Mouse (Mus musculus) embryo, embryonic 10.5 days (tissue): Measurements from ENCODE around the gene Gsg1l.

Experiments used
- DNase-seq: peaks from one replicate; pipeline ENCODE4 v3.0.0-alpha.2; 2015; ENCODE audit warnings: low spot score

Gsg1l gene

DNA sequence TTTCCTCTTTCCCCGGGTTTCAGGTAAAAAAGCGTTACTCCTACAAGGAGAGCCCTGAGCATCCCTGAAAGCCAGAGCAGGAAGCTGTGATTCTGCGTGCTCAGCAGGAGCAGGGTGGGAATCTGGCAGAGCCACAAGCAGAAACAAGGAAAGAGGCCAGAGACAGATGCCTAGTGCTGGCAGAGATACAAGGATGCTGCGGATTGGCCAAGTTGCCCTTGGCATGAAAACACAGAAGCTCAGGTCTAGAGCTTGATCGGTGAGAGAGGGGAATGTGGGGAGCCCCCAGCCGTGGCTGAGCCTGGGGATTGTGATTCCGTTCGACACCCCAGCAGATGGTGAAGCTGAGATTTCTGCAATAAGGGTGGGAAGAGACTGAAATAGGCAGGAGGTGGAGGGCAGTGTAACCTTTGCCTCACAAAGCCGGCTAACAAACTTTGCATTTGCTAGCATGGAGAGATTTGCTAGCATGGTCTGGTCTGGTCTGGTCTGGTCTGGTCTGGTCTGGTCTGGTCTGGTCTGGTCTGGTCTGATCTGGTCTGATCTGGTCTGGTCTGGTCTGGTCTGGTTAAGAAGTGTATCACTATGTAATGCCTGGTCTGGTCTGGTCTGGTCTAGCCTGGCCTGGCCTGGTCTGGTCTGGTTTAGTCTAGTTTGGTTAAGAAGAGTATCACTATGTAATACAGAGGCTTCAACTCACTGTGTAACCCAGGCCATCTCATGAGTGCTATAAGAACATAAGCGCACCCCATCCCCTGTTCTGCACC lies 50.4 kb downstream of the Gsg1l start:
- DNase-seq = no peak

DNA sequence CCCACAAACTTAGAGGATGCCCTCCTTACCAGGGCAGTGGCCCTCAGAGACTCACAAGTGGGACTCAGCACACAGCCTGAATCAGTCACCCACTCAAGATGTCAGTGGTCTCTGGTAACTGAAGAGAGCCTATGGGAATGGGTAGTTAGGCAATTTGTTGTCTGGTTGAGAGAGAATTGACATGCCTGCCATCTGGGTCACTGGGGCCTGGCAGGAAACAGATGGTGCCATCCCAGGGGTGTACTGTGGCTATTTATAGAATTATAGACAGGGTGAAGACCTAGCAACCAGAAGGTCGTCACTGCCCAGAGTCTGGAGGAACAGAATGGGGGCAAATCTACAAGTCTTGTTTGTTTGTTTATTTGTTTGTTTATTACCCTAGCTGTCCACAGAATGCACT lies 54.8 kb downstream of the Gsg1l start:
- peak; percentile 40 for DNase-seq

DNA sequence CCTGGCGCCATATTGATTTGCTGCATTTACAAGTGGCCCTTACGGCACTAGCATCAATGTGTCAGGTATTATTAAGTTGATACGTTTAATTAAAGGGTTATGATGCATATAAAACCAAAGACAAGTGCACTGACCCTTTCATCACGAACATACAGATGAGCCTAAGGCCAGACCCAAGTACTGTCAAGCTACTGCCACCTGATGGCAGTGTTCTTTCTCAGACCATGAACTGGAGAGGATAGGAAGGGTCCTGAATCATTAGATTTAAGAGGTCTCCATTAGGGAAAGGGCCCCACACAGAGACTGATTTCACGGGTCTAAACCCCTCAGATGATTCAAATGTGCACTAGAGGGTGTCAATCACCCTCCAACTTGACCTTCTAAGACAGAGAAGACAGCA lies 55.6 kb downstream of the Gsg1l start:
- DNase-seq = peak; percentile 39

DNA sequence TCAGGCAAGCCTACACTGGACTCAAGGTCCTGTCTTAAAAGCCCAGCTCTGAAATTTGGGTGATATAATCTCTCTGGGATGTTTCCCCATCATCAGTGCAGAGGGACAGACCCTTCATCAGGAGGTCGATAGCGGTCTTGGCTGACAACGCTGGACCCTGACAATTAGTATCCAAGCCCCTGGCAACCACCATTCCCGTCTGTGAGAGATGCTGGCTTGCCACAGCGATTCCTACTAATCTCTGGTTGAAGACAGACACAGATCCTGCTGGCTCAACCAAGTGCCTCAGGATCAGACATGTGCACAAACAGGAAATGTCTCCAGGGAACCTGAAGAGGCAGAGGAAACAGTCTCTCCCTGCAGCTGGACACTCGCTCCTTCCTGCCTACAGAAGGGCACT lies 62.2 kb downstream of the Gsg1l start:
- no peak for DNase-seq

DNA sequence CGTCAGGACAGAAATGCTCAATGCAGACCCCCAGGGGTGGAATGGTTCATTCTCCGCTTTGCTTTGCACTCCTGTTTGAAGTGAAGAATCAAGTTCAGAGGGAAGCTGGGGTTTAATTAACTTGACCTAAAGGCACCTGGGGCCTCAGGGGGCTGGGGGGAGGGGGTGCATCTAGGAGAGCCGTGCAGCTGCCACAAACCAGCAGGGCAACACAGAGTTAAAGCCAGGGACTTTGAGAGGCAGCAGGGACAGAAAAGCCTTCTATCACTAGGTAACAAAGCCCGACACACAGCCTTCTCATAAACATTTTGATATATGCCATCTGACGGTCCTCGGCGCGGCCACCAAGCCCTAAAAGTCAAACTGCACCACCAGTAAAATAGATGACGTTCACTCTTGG lies 62.9 kb downstream of the Gsg1l start:
- DNase-seq = peak; percentile 24

DNA sequence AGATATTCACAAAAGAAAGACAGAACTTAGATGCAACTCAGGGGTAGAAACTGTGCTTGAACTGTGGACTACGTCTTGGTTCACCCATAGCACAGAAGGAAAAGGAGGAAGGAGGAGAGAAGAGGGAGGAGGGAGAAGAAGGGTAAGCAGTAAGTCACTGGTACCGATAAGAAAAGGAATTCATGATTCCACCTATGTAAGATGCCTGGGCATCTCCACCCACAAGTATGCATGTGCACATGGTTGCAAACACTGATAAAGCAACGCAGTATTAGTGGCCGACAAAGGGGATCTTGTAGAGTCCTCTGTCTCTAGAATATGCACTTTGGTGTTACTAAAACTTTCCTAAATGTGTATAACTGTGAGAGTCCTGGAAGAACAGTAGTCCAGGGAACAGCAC lies 64.8 kb downstream of the Gsg1l start:
- no peak for DNase-seq

DNA sequence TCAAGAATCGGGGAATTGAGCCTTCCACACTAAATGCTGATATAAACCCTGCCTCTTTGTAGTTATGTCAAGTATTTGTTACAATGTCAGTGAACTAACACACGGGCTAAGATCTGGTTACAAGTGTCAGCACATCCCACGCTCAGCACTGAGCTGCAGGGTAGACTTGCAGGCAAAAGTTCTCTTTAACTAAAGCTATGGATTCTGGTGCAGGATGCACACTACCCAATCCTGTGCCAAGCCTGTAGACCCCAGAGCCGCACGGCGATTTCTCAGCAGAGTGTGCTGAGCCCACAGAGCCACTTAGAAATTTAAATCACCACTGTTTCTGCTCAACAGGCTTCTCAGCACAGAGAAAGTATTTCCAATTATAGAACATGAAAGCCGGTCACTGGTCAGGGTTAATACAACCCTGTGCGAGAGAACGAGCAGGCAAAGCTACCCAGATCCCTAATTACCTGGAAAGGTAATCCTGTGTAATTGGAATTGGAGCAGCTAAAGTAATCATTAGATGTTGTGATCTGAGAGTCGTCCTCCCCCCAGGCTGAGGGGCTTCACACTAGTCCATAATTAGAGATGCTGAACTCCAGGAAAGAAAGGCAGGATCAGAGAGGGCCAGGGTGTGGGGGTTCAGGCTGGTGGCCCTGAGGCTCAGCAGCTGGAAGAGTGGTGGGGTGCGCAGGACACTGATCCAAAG lies 69.7 kb downstream of the Gsg1l start:
- DNase-seq = no peak

DNA sequence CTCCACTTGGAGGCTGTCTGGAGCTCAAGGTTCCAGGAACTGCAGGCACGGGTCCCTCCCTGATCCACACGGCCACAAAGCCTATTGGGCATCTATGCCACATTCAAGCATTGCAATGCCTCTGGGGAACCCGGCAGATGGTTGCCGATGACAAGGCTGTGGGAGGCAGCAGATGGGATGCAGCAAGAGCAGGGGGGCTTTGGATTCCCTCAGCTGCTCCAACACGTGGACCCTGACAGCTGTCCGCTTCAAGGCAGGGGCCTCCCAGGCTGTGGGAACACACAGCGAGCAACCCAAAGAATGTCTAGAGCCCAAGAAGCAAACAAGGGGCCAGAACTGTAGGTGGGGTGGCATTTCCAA lies 73.4 kb downstream of the Gsg1l start:
- peak; percentile 55 for DNase-seq

DNA sequence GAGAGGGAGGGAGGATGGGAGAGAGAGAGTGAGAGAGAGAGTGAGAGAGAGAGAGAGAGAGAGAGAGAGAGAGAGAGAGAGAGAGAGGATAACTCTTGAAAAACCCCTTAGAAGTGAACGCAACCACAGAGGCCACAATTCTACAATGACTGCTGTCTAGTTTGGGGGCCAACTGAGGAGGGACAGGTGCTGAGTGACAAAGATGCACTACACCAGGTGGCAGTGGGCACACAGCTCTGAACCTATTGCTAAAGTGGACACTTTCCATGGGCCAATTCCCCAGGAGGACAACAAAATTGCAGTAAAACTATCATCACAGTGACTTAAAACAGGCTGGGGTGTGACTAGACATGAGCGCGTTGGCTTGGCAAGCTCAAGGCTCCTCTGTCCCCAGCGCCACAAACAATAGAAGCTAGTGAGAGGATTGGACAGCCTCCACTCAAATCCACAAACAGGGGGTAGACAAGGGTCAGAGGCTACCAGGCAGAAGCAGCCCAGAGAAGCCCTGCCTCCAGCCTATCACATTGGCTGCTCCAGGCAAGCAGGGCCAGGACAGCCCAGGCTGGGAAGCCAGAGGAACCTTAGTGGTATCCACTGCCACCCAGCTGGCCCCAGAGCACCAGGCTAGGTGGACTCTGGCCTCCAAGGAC lies 73.9 kb downstream of the Gsg1l start:
- DNase-seq = peak; percentile 37

DNA sequence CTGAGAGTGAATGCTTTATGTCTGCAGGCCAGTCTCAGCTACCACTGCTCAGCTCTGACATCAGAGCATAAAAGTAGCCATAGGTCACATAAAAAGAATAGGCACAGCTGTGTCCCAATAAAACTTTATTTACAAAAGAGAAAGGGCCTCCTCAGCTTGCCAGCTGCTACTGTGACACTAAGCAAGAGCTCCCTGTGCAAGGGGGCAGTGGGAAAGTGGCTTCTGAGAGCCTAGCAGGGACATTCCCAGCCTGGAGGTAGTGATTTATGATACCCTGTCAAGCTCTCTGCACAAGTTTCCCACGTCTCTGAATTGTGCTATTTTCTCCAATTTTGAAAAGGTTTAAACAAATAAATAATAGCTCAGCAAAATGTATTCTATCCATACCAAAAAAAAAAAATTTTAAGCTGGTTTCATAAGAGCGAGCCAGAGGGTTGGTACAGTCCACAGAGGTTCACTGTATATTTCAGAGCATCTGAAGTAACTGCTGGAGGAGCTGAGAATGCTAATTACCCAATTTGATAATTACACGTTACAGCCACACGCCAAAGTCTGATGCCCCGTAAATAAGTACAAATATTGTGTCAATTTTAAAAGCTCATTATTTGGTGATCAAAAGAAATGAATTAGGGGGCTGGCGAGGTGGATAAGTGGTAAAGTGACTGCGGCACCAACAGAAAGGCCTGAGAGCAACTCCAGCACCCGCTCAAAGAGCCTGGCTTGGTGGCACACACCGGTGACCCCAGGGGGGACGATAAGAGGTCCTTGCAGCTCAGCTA lies 74.9 kb downstream of the Gsg1l start:
- DNase-seq = peak; percentile 56

DNA sequence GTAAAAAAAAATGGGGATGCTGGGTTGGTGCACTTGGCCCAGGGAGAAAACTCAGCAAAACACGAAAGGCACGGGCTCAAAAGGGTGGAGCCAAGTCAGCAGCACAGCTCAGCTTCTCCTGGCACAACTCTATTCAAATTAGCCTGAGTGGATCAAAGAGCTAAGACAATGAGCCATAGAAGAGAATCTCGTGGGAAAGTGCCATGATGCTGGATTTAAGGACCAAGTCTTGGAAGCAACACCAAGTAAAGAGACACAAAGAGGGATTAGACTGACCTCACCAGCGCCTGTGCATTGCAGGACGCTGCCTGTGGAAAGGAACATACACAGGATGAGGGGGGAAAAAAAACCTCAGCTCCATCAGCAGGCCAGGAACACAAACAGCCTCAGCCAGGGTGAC lies 76.9 kb downstream of the Gsg1l start:
- no peak for DNase-seq

DNA sequence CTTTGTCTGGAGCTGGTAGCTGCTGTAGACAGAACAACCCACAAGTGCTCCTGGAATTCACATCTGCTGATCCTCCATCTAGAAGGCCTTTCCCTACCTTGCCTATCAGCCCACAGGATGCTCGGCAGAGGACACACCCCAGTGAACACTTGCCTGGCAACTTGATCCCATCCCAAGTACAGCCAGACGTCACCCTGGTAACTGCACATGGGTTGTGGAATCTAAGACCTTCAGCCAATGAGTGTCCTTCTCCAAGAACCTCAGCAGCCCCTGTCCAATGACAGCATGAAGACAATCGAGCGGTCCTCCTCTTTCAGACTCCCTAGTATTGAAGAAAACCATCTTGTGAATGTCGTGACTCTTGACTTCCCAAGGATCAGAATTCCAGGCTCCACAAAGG lies 80.5 kb downstream of the Gsg1l start:
- DNase-seq = no peak

DNA sequence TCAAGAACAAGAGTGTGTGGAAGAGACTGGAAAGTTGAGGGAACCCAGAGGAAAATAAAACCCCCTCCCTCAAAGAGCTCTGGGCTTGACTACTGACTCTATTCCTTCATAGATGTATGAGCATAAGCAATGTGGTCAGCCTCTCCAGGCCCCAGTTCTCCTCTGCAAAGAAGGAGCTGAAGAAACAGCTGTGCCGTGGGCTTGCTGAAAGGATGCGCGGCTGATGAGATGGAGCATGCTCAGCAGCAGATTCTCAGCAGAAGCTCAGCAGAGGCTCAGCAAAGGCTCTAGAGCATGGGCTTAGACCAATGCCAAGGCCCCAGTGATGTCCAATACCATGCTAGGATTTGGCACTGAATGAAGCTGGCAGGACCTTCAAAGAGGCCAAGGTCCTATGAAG lies 82.3 kb downstream of the Gsg1l start:
- DNase-seq = no peak

DNA sequence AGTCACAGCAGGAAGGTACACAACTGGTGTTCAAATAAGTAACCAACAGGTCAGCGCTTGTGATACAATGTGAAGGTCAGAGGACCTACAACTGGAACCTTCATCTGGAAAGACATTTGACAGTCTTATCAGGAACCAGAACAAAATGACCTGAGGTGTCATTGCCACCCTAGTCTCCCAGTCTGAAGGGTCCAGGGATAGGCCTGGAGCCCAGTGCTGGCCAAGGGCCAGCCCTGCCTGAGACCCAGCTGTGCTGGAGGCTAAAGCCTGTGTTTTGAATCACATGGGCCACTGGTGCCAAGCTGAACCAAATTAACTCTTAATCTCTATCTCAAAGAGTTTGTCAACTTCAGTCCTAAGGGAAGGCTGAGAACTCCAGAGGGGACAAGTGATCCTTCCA lies 86.1 kb downstream of the Gsg1l start:
- DNase-seq = no peak

DNA sequence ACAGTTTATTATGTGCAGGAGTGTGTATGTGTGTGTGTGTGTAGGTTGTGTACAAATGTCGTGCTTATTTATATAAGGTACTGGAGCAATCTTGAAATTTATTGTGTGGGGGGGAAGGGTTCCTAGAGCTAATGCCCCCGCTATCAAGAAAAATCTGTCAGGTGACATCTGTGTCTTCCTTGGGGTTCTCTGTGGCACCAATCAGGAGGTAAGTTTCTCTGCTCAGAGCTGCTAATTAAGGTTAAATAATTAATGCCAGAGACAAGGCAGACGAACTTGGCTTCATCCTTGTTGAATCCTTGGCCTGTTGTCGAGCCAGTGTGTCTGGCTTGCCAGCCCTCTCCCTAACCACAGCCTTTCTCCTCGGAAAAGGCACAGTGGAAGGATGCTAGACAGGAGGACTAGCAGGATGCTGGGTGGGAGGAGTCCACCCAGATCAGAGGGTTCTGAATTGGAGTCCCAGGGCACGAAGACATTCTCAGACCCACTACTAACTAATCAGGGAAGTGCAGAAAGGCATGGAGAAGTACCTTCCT lies 89.8 kb downstream of the Gsg1l start:
- DNase-seq = no peak

DNA sequence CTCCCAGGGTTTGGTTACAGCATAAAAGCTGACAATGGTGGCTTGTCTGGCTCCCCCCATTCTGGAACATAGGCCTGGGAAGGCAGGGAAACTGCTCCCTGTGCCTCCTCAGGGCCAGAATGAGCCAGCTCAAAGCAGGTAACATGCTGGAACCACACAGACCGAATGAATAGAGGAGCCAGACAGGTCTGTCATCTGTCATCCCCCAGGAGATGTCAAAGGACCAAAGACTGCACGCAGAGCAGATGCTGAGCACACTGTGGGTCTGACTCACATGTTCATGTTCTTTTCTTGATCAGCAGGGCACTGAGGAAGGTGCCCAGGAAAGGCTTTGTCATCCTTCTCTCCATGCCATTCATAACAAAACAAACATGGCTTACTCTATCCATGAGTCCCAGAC lies 90.4 kb downstream of the Gsg1l start:
- no peak for DNase-seq

DNA sequence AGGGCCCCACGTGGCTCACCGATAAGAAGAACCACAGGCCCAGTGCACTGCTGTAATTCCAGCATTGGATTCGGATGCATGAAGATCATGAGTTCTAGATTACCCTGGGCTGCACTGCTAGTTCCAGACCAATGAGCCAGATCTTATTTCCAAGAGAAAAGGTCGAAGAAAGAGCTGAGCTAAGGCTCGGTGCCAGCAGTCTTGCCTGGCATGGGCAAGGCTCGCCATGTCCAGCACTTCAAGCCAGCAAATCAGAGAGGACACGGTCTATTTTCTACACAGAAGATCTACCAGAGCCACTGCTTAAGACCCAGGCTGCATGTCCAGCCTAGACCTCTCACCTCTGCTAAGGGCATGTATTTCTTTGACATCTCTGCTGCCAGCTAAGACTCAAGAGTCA lies 92.2 kb downstream of the Gsg1l start:
- no peak for DNase-seq

DNA sequence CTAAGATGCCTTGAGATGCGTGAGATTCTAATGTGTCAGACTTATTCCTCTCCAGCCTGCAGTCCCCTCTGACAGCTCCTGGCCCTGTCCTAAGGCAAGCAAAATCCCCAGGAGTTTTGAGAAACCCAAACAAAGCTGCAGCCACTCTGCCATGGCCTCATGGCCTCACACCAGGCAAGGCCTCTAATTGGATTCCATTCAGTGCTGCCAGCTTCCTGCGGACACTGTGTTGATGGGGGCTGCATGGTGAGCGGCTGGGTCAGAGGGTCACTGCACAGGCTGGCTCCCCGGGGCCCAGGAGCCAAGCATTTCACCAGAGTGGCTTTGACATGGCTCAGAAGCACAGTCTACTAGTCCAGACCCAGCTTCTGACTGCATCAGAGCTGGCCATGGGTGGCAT lies 92.7 kb downstream of the Gsg1l start:
- DNase-seq = no peak

DNA sequence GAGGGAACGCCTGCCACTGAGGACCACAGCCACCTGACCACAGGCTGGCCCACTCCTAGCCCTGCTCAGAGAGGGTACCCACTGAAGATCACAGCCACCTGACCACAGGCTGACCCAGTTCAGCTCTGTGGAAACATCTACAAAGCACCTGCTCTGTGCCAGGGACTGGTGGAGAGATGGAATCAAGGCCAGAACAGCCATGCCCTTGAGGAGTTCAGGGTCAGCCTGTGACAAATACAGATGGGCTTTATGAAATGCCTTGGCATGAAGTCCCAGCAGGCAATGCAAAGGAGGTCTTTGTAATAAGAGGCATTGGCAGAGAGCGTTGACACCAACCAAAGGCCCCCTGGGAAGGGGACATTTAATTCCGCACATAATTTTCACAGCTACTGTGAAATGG lies 93.9 kb downstream of the Gsg1l start:
- DNase-seq = no peak

DNA sequence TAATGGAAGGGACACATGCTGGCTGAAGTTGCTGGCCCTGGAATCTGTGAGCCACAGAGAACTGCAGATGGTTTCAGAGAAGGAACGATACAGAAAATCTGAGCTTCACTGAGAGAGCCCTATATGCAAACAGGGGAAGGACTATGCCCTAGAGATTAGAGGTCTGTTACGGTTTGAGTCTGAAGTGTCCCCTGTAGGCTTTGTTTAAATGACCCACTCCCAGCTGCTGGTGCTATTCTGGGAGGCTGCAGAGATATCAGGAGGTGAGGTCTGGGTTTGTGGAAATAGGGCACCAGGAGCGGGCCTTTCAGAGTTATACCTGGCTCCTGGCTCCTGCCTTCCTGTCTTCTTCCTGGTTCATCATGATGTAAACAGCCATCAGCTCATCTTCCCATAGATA lies 95.1 kb downstream of the Gsg1l start:
- no peak for DNase-seq

DNA sequence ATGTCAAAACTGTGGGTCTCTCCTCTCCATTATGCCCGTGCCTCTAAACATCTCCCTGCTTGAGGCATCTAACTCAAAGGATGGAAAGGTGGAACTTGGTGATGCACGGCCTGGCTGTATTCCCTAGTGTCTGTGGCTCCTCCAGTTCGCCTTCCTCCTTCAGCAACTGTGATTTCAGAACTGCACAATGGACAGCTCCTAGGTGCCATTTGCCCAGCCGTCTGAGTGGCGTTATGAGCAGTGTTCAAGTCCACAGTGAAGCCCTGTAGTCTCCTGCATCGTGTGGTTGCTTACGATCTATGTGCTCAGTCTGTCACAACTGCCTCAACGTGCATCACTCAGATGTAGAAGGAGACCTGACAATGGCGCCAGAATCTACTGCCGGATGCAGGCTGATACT lies 96.6 kb downstream of the Gsg1l start:
- DNase-seq = peak; percentile 69
